Mouse (Mus musculus) layer of hippocampus, postnatal 10 days (tissue): ENCODE measurements around the gene C4b. TPM values are rescaled to one million over a fixed set of nuclear protein-coding genes. Genes with fewer than 3 reads are reported as not detected.
"Not testable (repeated sequence)": the region's sequence is repeated elsewhere in the genome, so short reads cannot be mapped to it uniquely, and the experiment has no call there.

Source experiments
- DNase-seq, 2 experiments: peaks; one replicate each; pipeline ENCODE4 v3.0.0; 2021; ENCODE audit warnings: low spot score in 2 of 2
- long read RNA-seq: library from polyadenylated mRNA; stranded (forward); transcript quantifications from one replicate; pipeline ENCODE4 v2.0.0, GENCODE M21; 2023
- total RNA-seq, 2 experiments: library from RNA; stranded (reverse); gene quantifications; 2 replicates each; pipeline ENCODE4 v1.2.3; 2021

The C4b gene
- total RNA-seq = 1 to 10 TPM; 8.7 to 9.6 TPM
- long read RNA-seq, full-length matches to known transcripts = 1 of 1 reads
- long read RNA-seq, partial matches to known transcripts = 0 of 1 reads
- long read RNA-seq, other reads (novel, unspliced or antisense) = 0 of 1 reads

DNA sequence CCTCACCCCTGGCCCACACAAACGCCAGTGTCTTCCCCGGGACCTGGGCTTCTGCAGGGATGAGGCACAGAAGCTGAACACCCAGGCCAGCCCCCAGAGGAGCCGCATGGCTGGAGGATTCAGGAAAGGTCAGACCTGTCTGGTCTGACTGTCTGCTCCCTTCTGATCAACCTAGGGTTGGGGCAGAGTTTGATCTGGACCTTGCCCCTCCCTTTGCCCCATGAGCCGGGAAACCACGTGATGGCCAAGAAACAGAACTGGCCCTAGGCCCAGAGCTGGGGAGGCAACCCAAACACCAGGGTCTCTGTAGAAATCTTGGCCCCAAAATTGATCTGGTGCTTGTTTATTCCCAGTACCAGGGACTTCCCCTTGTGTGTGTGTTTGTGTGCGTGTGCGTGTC, at the start of gene C4b:
Gene C4b (minus strand): TSS at position 164 of the 400 bp plus-strand sequence.
- peak; percentile 21 to 32 for DNase-seq

DNA sequence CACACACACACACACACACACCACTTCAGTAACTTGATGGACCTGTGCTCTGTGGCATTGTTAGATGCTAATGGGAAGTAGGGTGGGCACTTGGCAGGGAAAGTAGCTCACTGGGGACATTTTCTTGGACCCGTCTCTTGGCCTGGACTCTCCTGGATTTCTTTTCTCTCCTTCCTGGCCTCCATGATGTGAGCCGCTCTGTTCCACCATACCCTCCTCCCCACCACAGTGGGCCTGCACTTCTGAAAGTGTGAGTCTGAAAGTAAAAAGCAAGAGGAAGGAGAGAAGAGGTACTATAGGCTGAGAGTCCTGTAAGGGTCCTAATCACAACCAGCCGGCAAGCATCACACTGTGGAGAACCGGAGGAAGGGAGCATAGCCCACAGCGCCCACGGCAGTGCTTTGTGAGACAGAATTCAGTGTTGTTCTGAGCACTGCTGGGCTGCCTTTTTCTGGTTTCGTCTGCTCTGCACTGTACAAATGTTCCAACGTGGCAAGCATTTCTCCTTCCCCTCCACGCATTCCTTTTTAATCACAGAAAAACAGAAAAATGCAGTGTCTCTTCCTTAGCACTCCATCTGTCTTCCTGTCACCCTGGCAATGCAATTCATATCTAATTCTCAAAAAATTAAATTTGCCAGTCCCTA, 34.1 kb upstream of the C4b start:
- DNase-seq = peak; percentile 39 to 49

GRCm38 (mm10) chr17:34761471-34761870, 17.8 kb upstream of the C4b start:
- no peak for DNase-seq

GRCm38 (mm10) chr17:34746531-34746930, 2.8 kb upstream of the C4b start:
- DNase-seq = no peak

- not testable (repeated sequence) for DNase-seq
These were observed 1.5 kb upstream of the C4b start for GRCm38 (mm10) chr17:34745166-34745565.

DNA sequence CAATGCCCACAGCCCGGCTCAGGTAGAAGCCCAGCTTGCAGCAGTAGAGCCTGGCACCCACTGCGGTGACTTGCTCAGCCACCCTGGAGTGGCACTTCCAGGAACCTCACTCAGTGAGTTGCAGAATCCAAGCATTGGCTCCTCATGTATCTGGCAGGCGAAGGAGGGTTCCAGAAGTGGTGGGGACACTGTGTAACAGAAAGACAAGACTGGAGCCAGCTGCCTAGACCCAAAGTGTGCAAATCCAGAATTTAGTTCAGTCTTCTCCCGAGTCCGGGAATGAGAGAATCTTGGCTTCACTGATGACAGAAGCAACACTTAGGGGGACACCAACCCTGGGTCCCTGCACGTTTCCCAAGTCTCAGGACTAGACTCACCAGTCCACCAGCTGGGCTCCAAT, 929 bp upstream of the C4b start:
- not testable (repeated sequence) for DNase-seq

- no peak for DNase-seq
These were observed 524 bp upstream of the C4b start for GRCm38 (mm10) chr17:34744206-34744605.

GRCm38 (mm10) chr17:34740280-34740679, 3.4 kb downstream of the C4b start:
- no peak for DNase-seq

DNA sequence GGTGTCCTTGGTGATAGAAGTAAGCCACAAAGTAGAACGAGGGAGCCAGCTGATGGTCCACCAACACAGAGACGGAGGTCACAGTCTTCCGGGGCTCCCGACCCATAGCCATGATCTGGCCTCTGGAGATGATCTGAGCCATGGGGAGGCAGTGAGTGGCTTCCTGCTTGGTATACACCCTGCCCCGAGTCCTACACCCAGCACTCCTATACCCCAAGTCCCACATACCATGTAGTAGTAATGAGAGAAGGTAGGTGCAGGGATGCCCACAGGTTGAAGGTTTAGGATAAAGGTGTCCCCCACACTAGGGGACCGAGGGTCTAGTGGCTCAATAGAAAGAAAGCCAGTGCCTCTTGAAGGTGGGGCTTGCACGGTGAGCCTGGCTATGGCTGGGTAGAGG, 4.0 kb downstream of the C4b start:
- not testable (repeated sequence) for DNase-seq

- not testable (repeated sequence) for DNase-seq
These were observed 6.2 kb downstream of the C4b start for GRCm38 (mm10) chr17:34737466-34737865.

DNA sequence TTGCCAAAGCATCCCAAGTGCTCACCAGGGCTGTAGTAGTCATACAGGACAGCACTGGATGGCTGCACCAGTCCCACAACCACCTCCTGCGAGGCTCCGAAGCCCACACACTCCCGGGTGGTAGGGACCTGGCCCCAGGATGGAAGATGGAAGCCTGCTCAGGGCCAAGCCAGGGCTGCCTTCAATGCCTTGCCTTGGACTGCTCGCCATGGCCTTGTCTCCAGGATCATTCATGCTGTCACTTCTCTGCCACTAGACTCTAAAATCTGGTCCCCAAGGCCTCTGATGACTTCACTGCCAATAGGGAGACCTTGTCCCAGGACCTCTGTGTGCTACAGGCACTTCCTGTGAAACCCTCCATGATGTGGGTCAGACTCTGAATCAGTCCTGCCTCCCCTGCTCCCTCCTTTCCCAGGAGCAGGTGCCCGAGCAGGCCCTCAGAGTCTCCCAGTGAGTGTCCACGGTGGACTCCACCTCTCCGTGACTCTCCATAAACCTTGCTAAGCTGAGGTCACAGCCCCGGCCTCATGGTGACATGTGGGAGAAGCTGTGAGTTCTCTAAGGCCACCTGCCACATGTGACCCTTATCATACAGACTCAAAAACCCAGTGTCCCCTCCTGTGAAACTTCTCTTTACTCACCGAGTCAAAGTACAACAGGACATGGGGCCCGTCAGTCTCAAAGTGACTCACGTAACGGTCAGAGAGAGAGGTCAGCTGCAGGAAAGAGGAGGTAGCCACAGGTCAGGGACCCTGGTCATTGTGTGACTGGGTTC, 13.7 kb downstream of the C4b start:
- DNase-seq = not testable (repeated sequence)

DNA sequence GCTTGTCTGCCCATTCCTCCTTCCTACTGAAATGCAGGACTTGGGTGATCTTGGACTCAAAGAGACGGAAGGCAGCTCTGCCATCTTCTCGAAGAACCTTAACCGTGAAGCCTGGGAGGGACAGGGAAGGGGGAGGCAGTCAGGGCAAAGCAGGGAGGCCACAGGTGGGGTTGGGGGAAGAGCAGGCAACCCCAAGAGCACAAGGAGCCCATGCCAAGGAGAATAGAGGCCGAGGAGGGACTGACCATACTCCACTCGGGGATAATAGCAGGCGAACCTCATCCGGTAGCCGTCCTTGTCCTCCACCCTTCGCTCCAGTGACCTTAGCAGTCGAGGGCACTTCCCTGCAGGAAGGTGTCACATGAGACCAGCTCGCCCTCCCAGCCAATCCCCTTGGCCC, 14.5 kb downstream of the C4b start:
- DNase-seq = not testable (repeated sequence)

DNA sequence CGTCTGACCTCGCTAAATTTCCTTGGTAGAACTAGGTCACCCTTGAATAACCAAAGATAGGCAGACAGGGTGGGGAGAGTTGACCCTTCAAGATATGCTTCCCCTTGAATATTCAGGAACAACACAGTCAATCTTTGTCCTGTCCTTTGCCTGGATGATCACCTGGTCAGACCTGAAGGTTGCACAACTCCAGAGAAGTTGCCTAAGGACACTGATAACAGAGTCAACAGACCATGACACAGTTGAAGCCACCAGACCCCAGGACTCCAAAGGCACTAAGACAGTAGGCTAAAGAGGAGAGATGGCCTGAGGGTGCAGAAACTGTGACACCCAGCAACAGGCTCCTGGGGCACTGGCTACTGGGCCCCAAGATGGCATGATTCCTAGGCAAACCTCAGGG, 15.8 kb downstream of the C4b start:
- DNase-seq = no peak

DNA sequence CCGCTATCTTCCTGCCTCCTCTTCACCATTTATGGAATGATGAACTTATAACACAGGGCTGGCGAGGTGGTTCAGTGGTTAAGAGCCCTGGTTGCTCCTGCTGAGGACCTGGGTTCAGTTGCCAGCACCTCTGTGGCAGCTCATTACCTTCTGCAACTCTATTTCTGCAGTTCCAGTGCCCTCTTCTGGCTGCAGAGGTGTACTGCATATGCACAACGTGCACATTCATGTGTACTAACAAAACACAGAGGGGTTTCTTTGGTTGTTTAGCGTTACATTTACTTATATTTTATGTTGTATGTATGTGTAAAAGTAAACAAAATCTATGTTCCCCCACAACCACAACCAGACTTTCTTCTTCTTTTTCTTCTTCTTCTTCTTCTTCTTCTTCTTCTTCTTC, 20.6 kb downstream of the C4b start:
- DNase-seq = no peak

DNA sequence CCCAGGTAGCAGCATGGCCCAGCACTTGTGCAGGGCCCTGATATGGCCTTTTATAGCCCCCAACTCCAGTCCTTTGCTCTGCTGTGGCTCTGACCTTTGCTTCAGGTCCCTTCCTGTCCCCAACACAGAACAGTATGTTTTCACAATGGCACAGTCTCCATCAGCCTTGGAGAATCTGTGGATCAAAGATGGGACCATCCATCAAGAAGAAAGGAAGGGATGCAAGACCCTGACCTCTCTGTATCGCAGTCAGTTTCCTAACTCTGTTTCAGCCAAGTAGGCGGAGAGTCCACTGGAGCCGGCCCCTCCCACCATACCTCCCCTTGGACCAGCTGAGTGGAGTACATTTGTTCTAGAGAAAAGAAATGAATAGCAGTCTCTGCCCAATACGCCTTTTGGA, 21.4 kb downstream of the C4b start:
- DNase-seq = not testable (repeated sequence)

GRCm38 (mm10) chr17:34719886-34720285, 23.8 kb downstream of the C4b start:
- not testable (repeated sequence) for DNase-seq

- DNase-seq = no peak
These were observed 26.3 kb downstream of the C4b start for GRCm38 (mm10) chr17:34717401-34717800.

- DNase-seq = no peak
These were observed 27.4 kb downstream of the C4b start for GRCm38 (mm10) chr17:34716247-34716646.

DNA sequence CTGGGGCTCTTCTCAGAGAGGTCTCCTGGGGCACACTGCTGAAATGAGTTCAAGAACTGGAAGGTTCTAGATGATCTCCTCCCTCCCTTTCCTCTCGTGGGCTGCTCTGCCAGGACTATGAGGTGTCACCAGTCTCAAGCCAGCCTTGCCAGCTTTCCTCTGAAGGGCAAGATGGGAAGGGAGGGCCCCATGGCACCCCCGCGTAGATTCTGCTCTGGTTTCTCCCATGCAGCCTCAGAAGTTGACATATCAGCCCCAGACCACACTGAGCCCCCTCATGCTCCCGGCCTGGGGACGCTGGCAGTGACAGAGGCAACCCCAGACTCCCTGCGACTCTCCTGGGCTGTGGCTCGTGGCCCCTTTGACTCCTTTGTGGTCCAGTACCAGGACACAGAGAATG, 28.2 kb downstream of the C4b start:
- not testable (repeated sequence) for DNase-seq

GRCm38 (mm10) chr17:34714908-34715445, 28.7 kb downstream of the C4b start:
- DNase-seq = not testable (repeated sequence)

- not testable (repeated sequence) for DNase-seq
These were observed 29.3 kb downstream of the C4b start for GRCm38 (mm10) chr17:34714181-34714907.
